Mouse (Mus musculus) retina, embryonic 14.5 days (tissue): Measurements from ENCODE around the gene Fmnl2.

ENCODE experiments used
- DNase-seq: peaks from one replicate; pipeline ENCODE4 v3.0.0-alpha.2; 2015; ENCODE audit warnings: low spot score

The Fmnl2 gene

GRCm38 (mm10) chr2:52857611-52858528 is at the start of gene Fmnl2:
Fmnl2 (plus strand) TSS chr2:52857860.
- peak; percentile 84 for DNase-seq

GRCm38 (mm10) chr2:52809988-52810387 is 47.7 kb upstream of the Fmnl2 start:
- DNase-seq = no peak

- DNase-seq = peak; percentile 42
Measured at GRCm38 (mm10) chr2:52811691-52812090, 46.0 kb upstream of the Fmnl2 start.

- DNase-seq = no peak
Measured at GRCm38 (mm10) chr2:52817341-52817740, 40.3 kb upstream of the Fmnl2 start.

GRCm38 (mm10) chr2:52818944-52819343 is 38.7 kb upstream of the Fmnl2 start:
- no peak for DNase-seq

GRCm38 (mm10) chr2:52822214-52822613 is 35.4 kb upstream of the Fmnl2 start:
- no peak for DNase-seq

- no peak for DNase-seq
Measured at GRCm38 (mm10) chr2:52828077-52828476, 29.6 kb upstream of the Fmnl2 start.

GRCm38 (mm10) chr2:52830513-52830912 is 27.1 kb upstream of the Fmnl2 start:
- DNase-seq = no peak

GRCm38 (mm10) chr2:52831585-52831984 is 26.1 kb upstream of the Fmnl2 start:
- no peak for DNase-seq

GRCm38 (mm10) chr2:52835726-52836125 is 21.9 kb upstream of the Fmnl2 start:
- DNase-seq = no peak

- no peak for DNase-seq
Measured at GRCm38 (mm10) chr2:52839074-52839473, 18.6 kb upstream of the Fmnl2 start.

- no peak for DNase-seq
Measured at GRCm38 (mm10) chr2:52839868-52840267, 17.8 kb upstream of the Fmnl2 start.

- DNase-seq = no peak
Measured at GRCm38 (mm10) chr2:52843861-52844260, 13.8 kb upstream of the Fmnl2 start.

GRCm38 (mm10) chr2:52844936-52845752 is 12.5 kb upstream of the Fmnl2 start:
- no peak for DNase-seq

- no peak for DNase-seq
Measured at GRCm38 (mm10) chr2:52846506-52846905, 11.2 kb upstream of the Fmnl2 start.

- DNase-seq = no peak
Measured at GRCm38 (mm10) chr2:52849092-52849491, 8.6 kb upstream of the Fmnl2 start.

- peak; percentile 55 for DNase-seq
Measured at GRCm38 (mm10) chr2:52858529-52859465, 1.1 kb downstream of the Fmnl2 start.

GRCm38 (mm10) chr2:52859466-52859840 is 1.8 kb downstream of the Fmnl2 start:
- peak; percentile 30 for DNase-seq

- peak; percentile 36 for DNase-seq
Measured at GRCm38 (mm10) chr2:52860111-52860775, 2.6 kb downstream of the Fmnl2 start.

- no peak for DNase-seq
Measured at GRCm38 (mm10) chr2:52862046-52862759, 4.5 kb downstream of the Fmnl2 start.

- no peak for DNase-seq
Measured at GRCm38 (mm10) chr2:52862760-52863124, 5.1 kb downstream of the Fmnl2 start.
